ENCODE assay signal across 23 mouse cellular contexts in genomic region chr5:37657741-37658140, GRCm38 (mm10). TPM values are rescaled to one million over a fixed set of nuclear protein-coding genes. Genes with fewer than 3 reads are reported as not detected.
DNase-seq lines count a peak whose midpoint lies in the region; ATAC-seq lines count a peak whose summit lies in the region.
"Had no signal": no experiment of that assay in that cellular context is flagged by ENCODE, and none has a peak within 500 bp of the region (broad histone marks: within the 10 kb centered on the region; RNA-seq: fewer than 3 reads in every experiment).

No protein-coding gene starts in this region.

- no peak overlapping the region for H3K4me2 ChIP-seq in heart, embryonic 11.5 days
- no peak overlapping the region for H3K4me2 ChIP-seq in kidney, embryonic 14.5 days (replicated peaks; ENCODE audit: low read depth, low read length)
- H3K4me2 ChIP-seq: forebrain, embryonic 15.5 days; hindbrain, embryonic 15.5 days; limb, embryonic 12.5 days; liver, embryonic 11.5 days; midbrain, embryonic 12.5 days had no signal

- no peaks in the 10 kb centered on the region for H3K4me1 ChIP-seq in heart, embryonic 11.5 days (ENCODE audit: control insufficient read depth, insufficient read depth, low read length)
- H3K4me1 ChIP-seq in kidney, embryonic 14.5 days (ENCODE audit: control insufficient read depth, insufficient read depth, low read length), result no peaks in the 10 kb centered on the region
- H3K4me1 ChIP-seq: heart, embryonic 10.5 days; hindbrain, embryonic 15.5 days; limb, embryonic 12.5 days had no signal

- no peaks in the 10 kb centered on the region for H3K27me3 ChIP-seq in heart, embryonic 11.5 days (ENCODE audit: control insufficient read depth, insufficient read depth, low read length)
- no peaks in the 10 kb centered on the region for H3K27me3 ChIP-seq in kidney, embryonic 14.5 days (ENCODE audit: control insufficient read depth, insufficient read depth, low read length)
- H3K27me3 ChIP-seq: forebrain, embryonic 15.5 days; hindbrain, embryonic 15.5 days; limb, embryonic 12.5 days; midbrain, embryonic 12.5 days had no signal

- H3K27ac ChIP-seq in heart, embryonic 11.5 days (ENCODE audit: low read depth, low read length), result no peak overlapping the region
- H3K27ac ChIP-seq in kidney, embryonic 14.5 days (ENCODE audit: low read depth, low read length), result no peak overlapping the region
- H3K27ac ChIP-seq: forebrain, embryonic 15.5 days; heart, embryonic 10.5 days; hindbrain, embryonic 15.5 days; left cerebral cortex, adult 2 months; limb, embryonic 12.5 days; midbrain, embryonic 12.5 days had no signal

- H3K36me3 ChIP-seq in heart, embryonic 11.5 days (ENCODE audit: control insufficient read depth, insufficient read depth, low read length), result no peaks in the 10 kb centered on the region
- H3K36me3 ChIP-seq in kidney, embryonic 14.5 days (ENCODE audit: control insufficient read depth, insufficient read depth, low read length), result no peaks in the 10 kb centered on the region
- H3K36me3 ChIP-seq: forebrain, embryonic 15.5 days; heart, embryonic 10.5 days; hindbrain, embryonic 15.5 days; limb, embryonic 12.5 days; midbrain, embryonic 12.5 days had no signal

- WGBS in heart, embryonic 11.5 days (ENCODE audit: insufficient replicate concordance), result 75% methylated on average over 6 of the region's 6 CpGs
- WGBS in kidney, embryonic 14.5 days, result 78% methylated on average over 6 of the region's 6 CpGs

- intact Hi-C loops in left cerebral cortex, postnatal 36 days (cut with DNase I), result no loop called here

- no peak overlapping the region for H3K4me3 ChIP-seq in heart, embryonic 11.5 days (ENCODE audit: low read depth, low read length)
- H3K4me3 ChIP-seq in kidney, embryonic 14.5 days (ENCODE audit: low read length), result no peak overlapping the region
- H3K4me3 ChIP-seq: forebrain, embryonic 15.5 days; heart, embryonic 10.5 days; hindbrain, embryonic 15.5 days; left cerebral cortex, adult 2 months; limb, embryonic 12.5 days; midbrain, embryonic 12.5 days had no signal

- H3K9me3 ChIP-seq in heart, embryonic 11.5 days (replicated peaks; ENCODE audit: control insufficient read depth, low read length), result no peaks in the 10 kb centered on the region
- no peaks in the 10 kb centered on the region for H3K9me3 ChIP-seq in kidney, embryonic 14.5 days (ENCODE audit: control insufficient read depth, low read length)
- H3K9me3 ChIP-seq: forebrain, embryonic 15.5 days; heart, embryonic 10.5 days; hindbrain, embryonic 15.5 days; limb, embryonic 12.5 days; midbrain, embryonic 12.5 days had no signal

- peak; percentile 57 for DNase-seq in heart, adult 11 months
- peak; percentile 88 for DNase-seq in brain, adult 2 months (ENCODE audit: low read depth, low spot score)
- peak; percentile 13 to 20 for DNase-seq in layer of hippocampus, adult 8-10 months (ENCODE audit: low spot score in 2 of 2)
- DNase-seq in left cerebral cortex, postnatal 36 days (ENCODE audit: low spot score in 2 of 2), result peak; percentile 24 to 25
- DNase-seq in kidney, postnatal 4 days, result no peak
- no peak for DNase-seq in spleen, adult 18-20 months
- DNase-seq: adrenal gland, postnatal 10 days; cerebellum, adult 9-10 months; kidney, adult 8-10 months; kidney, postnatal 14 days; liver, postnatal 0 days; thymus, adult 2 months had no signal

- no peak for ATAC-seq in heart, embryonic 11.5 days (replicated peaks; ENCODE audit: insufficient number of reproducible peaks, low FRiP score, low TSS enrichment)
- ATAC-seq in kidney, embryonic 14.5 days (ENCODE audit: low FRiP score, low TSS enrichment), result no peak
- ATAC-seq: forebrain, embryonic 15.5 days; liver, postnatal 0 days; lung, postnatal 0 days had no signal

- H3K9ac ChIP-seq in heart, embryonic 11.5 days (ENCODE audit: low read depth, low read length), result no peak overlapping the region
- H3K9ac ChIP-seq in kidney, embryonic 14.5 days (ENCODE audit: low read depth, low read length), result no peak overlapping the region
- H3K9ac ChIP-seq: forebrain, embryonic 15.5 days; hindbrain, embryonic 15.5 days; limb, embryonic 12.5 days; liver, postnatal 0 days; midbrain, embryonic 12.5 days had no signal

RNA-seq across cellular contexts. Expression of gene Stk32b, which starts 59.2 kb away (rescaled TPM):
- polyA plus RNA-seq in heart, embryonic 11.5 days (2014; fragmentation: Nextera tagmentation; extraction: Ambion mirVana), result 0.58 and 0.90 TPM in 2 replicates
- 1 to 10 TPM; 3.7 to 7.8 (median 5.3) TPM for total RNA-seq in layer of hippocampus, adult 8-10 months (2022)
- 1 to 10 TPM; 1.4 to 2.3 TPM for total RNA-seq in left cerebral cortex, postnatal 36 days (2021)
- polyA plus RNA-seq in kidney, embryonic 14.5 days (2014; fragmentation: Nextera tagmentation; extraction: Ambion mirVana), result 0.84 and 3.7 TPM in 2 replicates
- total RNA-seq: hematopoietic stem cell, adult 5-6 weeks had no signal

Comparison
In these comparisons a context has a peak if more than half of its experiments do, and no peak if none do; other contexts are left out.
1. DNase-seq: peak in heart, adult 11 months (single experiment), brain, adult 2 months (single experiment), layer of hippocampus, adult 8-10 months (2 of 2) and left cerebral cortex, postnatal 36 days (2 of 2); none in kidney, postnatal 4 days (0 of 2) and spleen, adult 18-20 months (0 of 2).